Mouse (Mus musculus) small intestine, adult 10 weeks (tissue): Measurements from ENCODE around the gene Bri3. TPM values are rescaled to one million over a fixed set of nuclear protein-coding genes. Genes with fewer than 3 reads are reported as not detected.

Source experiments
- polyA plus RNA-seq: library from polyadenylated mRNA; stranded (reverse); fragments of 350-450 nt; fragmentation: Illumina TruSeq; extraction: RNeasy Lipid Tissue Mini Kit (QIAGEN cat#74804); gene quantifications from one replicate; pipeline ENCODE4 v1.2.3, GENCODE M21; 2014; ENCODE audit warnings: low replicate concordance

Bri3 gene
- polyA plus RNA-seq: 90.1 TPM

GRCm38 (mm10) chr5:144243901-144244487 is at the start of gene Bri3:
TSS of gene Bri3 (plus strand) at chr5:144244437.

DNA sequence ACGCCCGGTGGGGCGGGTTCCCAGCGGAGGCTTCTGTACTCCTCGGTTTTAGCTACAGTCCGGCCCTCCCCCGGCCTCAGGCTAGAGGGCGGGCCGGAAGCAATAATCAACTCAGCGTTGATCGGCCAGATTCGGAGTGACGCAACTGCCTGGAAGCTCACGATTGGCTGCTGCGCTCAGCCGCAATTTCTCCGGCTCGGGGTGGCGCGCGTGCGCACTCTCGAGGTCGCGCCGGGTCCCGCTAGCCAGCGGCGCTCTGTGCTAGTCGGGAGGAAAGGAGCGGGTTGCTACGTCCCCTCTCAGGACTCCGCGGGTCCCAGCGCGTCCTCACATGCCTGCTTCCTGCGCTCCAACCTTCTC is 20.8 kb upstream of the Bri3 start, which contains the start of gene Tecpr1:
Gene Tecpr1 (minus strand): TSS at position 113 of the 360 bp plus-strand sequence.

GRCm38 (mm10) chr5:144357881-144358591 is 113.8 kb downstream of the Bri3 start, which contains the start of gene Baiap2l1:
TSS of gene Baiap2l1 (minus strand) at chr5:144358112.

Other genes with a start within 250 kb of the Bri3 start
- 156 TPM for gene Ccz1, start 229.6 kb upstream of the Bri3 start, polyA plus RNA-seq
- 4.7 TPM for gene Ocm, start 217.8 kb upstream of the Bri3 start, polyA plus RNA-seq
- gene Lmtk2, start 144.0 kb upstream of the Bri3 start, polyA plus RNA-seq: 15.6 TPM
- gene Bhlha15, start 54.2 kb upstream of the Bri3 start, polyA plus RNA-seq: 0.71 TPM
- gene Tecpr1, start 20.8 kb upstream of the Bri3 start, polyA plus RNA-seq: 0.89 TPM
- 126 TPM for gene Baiap2l1, start 113.7 kb downstream of the Bri3 start, polyA plus RNA-seq